Mouse (Mus musculus) heart, embryonic 16.5 days (tissue): ENCODE measurements around the gene Gpx6. TPM values are rescaled to one million over a fixed set of nuclear protein-coding genes. Genes with fewer than 3 reads are reported as not detected.

Source experiments
- ATAC-seq: fragments of 200-750 bp; cut with Nextera tagmentation; replicated peaks from 2 replicates; pipeline ENCODE4 v1.8.0; 2017; ENCODE audit warnings: moderate number of reproducible peaks; ENCODE audit not compliant: insufficient read depth, low FRiP score; ENCODE audit errors: extremely low read depth
- H3K27ac ChIP-seq: fragments of 300-500 bp; sonication (generic); 2 replicates; pipeline ENCODE4 v1.5.1; 2014; ENCODE audit warnings: mild to moderate bottlenecking, low read length, control low read depth, moderate library complexity
- H3K27me3 ChIP-seq: fragments of 300-500 bp; sonication (generic); 2 replicates; pipeline ENCODE4 v1.6.1; 2014; ENCODE audit warnings: low read length, mixed read lengths; ENCODE audit not compliant: control insufficient read depth, insufficient read depth
- H3K36me3 ChIP-seq: fragments of 300-500 bp; sonication (generic); 2 replicates; pipeline ENCODE4 v1.6.1; 2014; ENCODE audit not compliant: control insufficient read depth, insufficient read depth
- H3K4me1 ChIP-seq: fragments of 300-500 bp; sonication (generic); 2 replicates; pipeline ENCODE4 v1.6.1; 2014; ENCODE audit warnings: low read length, mixed read lengths; ENCODE audit not compliant: control insufficient read depth, insufficient read depth
- H3K4me2 ChIP-seq: fragments of 300-500 bp; sonication (generic); 2 replicates; pipeline ENCODE4 v1.6.1; 2014; ENCODE audit warnings: low read depth, mild to moderate bottlenecking, control low read depth, low read length
- H3K4me3 ChIP-seq: fragments of 300-500 bp; sonication (generic); 2 replicates; pipeline ENCODE4 v1.5.1; 2014; ENCODE audit warnings: mild to moderate bottlenecking, control low read depth, low read length
- H3K9ac ChIP-seq: fragments of 300-500 bp; sonication (generic); 2 replicates; pipeline ENCODE4 v1.6.1; 2014; ENCODE audit warnings: low read length, control low read depth
- H3K9me3 ChIP-seq: fragments of 300-500 bp; sonication (generic); replicated peaks from 2 replicates; pipeline ENCODE4 v1.6.1; 2016; ENCODE audit warnings: low read length; ENCODE audit not compliant: control insufficient read depth
- WGBS: fragments of 180-500 bp; shearing (Covaris S2); extraction: QIAGEN DNeasy Blood & Tissue Kit; methylation state at CpG from one replicate; pipeline ENCODE4 v1.1.7; 2014; 5-methylcytosine and 5-hydroxymethylcytosine counted together
- polyA plus RNA-seq: library from polyadenylated mRNA; unstranded; fragments of >200 nt; fragmentation: Nextera tagmentation; extraction: Ambion mirVana; gene quantifications from 2 replicates; pipeline ENCODE4 v1.2.1, GENCODE M21; 2015

The Gpx6 gene
- polyA plus RNA-seq, 1 experiment from 2014 or later = 0.21 TPM

- Histone ChIP-seq H3K4me1 (no peaks in the 10 kb centered on the region; the same call in 1 of the 2 replicates), H3K9me3 (no peaks in the 10 kb centered on the region), H3K4me3 (no peak overlapping the region), H3K27me3 (no peaks in the 10 kb centered on the region), H3K27ac (no peak overlapping the region), H3K9ac (no peak overlapping the region), H3K36me3 (no peaks in the 10 kb centered on the region), H3K4me2 (no peak overlapping the region)
- no peak for ATAC-seq
These were observed 38.7 kb downstream of the Gpx6 start for GRCm38 (mm10) chr13:21350593-21350992.

GRCm38 (mm10) chr13:21362621-21363248, 50.8 kb downstream of the Gpx6 start, which contains the start of gene Zscan12:
TSS of gene Zscan12 (plus strand) at chr13:21362820.
- Histone ChIP-seq H3K27ac (peak within 1 kb of the TSS; percentile 79), H3K9me3 (no peaks in the 10 kb centered on the region), H3K4me1 (peaks cover 13% of the 10 kb centered on the region), H3K27me3 (no peaks in the 10 kb centered on the region), H3K4me2 (peak within 1 kb of the TSS; percentile 79), H3K4me3 (peak within 1 kb of the TSS; percentile 81), H3K9ac (peak within 1 kb of the TSS; percentile 95), H3K36me3 (no peaks in the 10 kb centered on the region)
- WGBS = 1% methylated on average over 29 of the region's 29 CpGs
- peak; percentile 98 for ATAC-seq

- H3K9me3 ChIP-seq = no peaks in the 10 kb centered on the region
- H3K27me3 ChIP-seq = no peaks in the 10 kb centered on the region
- 49% methylated on average over 12 of the region's 12 CpGs for WGBS
- H3K27ac ChIP-seq = no peak overlapping the region
- peaks cover 4% of the 10 kb centered on the region for H3K36me3 ChIP-seq
- H3K9ac ChIP-seq = peak overlapping the region; percentile 95
- ATAC-seq = no peak
- H3K4me1 ChIP-seq = peaks cover 13% of the 10 kb centered on the region
- peak overlapping the region; percentile 81 for H3K4me3 ChIP-seq
- peak overlapping the region; percentile 79 for H3K4me2 ChIP-seq
These were observed 51.8 kb downstream of the Gpx6 start for GRCm38 (mm10) chr13:21363719-21364118.

- Histone ChIP-seq H3K27me3 (no peaks in the 10 kb centered on the region), H3K4me3 (no peak overlapping the region), H3K9me3 (no peaks in the 10 kb centered on the region), H3K9ac (no peak overlapping the region), H3K4me2 (no peak overlapping the region), H3K36me3 (peaks cover 21% of the 10 kb centered on the region), H3K4me1 (peaks cover 13% of the 10 kb centered on the region), H3K27ac (no peak overlapping the region)
- ATAC-seq = no peak
- 53% methylated on average over 6 of the region's 6 CpGs for WGBS
These were observed 54.7 kb downstream of the Gpx6 start for GRCm38 (mm10) chr13:21366635-21367034.

Other genes with a start within 250 kb of the Gpx6 start
- gene Olfr1370, start 237.2 kb upstream of the Gpx6 start, polyA plus RNA-seq = not detected in 2 replicates
- 0.04 TPM in 1 of 2 replicates, not detected in the other for gene Olfr1369-ps1, start 200.6 kb upstream of the Gpx6 start, polyA plus RNA-seq
- not detected in 2 replicates for gene Olfr263, start 182.5 kb upstream of the Gpx6 start, polyA plus RNA-seq
- not detected in 2 replicates for gene Olfr1368, start 166.3 kb upstream of the Gpx6 start, polyA plus RNA-seq
- gene Trim27, start 132.7 kb upstream of the Gpx6 start, polyA plus RNA-seq = 72.4 and 72.8 TPM in 2 replicates
- gene Gpx5, start 19.4 kb upstream of the Gpx6 start, polyA plus RNA-seq = not detected in 2 replicates
- not detected in 2 replicates for gene Olfr1367, start 34.8 kb downstream of the Gpx6 start, polyA plus RNA-seq
- 7.2 and 9.1 TPM in 2 replicates for gene Zscan12, start 50.7 kb downstream of the Gpx6 start, polyA plus RNA-seq
- gene Zkscan3, start 90.6 kb downstream of the Gpx6 start, polyA plus RNA-seq = 70.4 and 73.1 TPM in 2 replicates
- 3.2 and 3.9 TPM in 2 replicates for gene Pgbd1, start 128.9 kb downstream of the Gpx6 start, polyA plus RNA-seq
- 25.2 and 25.8 TPM in 2 replicates for gene Zscan26, start 141.6 kb downstream of the Gpx6 start, polyA plus RNA-seq
- gene Nkapl, start 156.4 kb downstream of the Gpx6 start, polyA plus RNA-seq = 1.5 and 1.7 TPM in 2 replicates
- 1.9 and 2.2 TPM in 2 replicates for gene Zkscan4, start 166.8 kb downstream of the Gpx6 start, polyA plus RNA-seq
- not detected in 2 replicates for gene Gm10065, start 167.3 kb downstream of the Gpx6 start, polyA plus RNA-seq
- 0.77 and 4.1 TPM in 2 replicates for gene AK157302, start 183.1 kb downstream of the Gpx6 start, polyA plus RNA-seq
- 20.3 and 62.4 TPM in 2 replicates for gene Gm11273, start 189.3 kb downstream of the Gpx6 start, polyA plus RNA-seq
- gene Zkscan8, start 219.0 kb downstream of the Gpx6 start, polyA plus RNA-seq = 3.7 and 4.7 TPM in 2 replicates
- 0.04 TPM in 1 of 2 replicates, not detected in the other for gene Olfr1366, start 230.7 kb downstream of the Gpx6 start, polyA plus RNA-seq
- not detected in 2 replicates for gene Olfr1535, start 247.8 kb downstream of the Gpx6 start, polyA plus RNA-seq